Mouse (Mus musculus) megakaryocyte, embryonic 14.5 days (primary cell): Measurements from ENCODE around the gene Atg2a.

ENCODE experiments used
- FLI1 ChIP-seq: IDR thresholded peaks from 2 replicates; pipeline ENCODE4 v1.6.1; 2012; ENCODE audit warnings: low read length, inconsistent platforms, mixed read lengths
- GATA1 ChIP-seq: IDR thresholded peaks from 3 replicates; pipeline ENCODE4 v1.6.1; 2012; ENCODE audit warnings: mixed read lengths, low read length, inconsistent platforms, borderline replicate concordance

- no peak for TF ChIP-seq GATA1
- TF ChIP-seq FLI1: no peak
Observed at GRCm38 (mm10) chr19:6226135-6226534, 15.3 kb upstream of the Atg2a start, which contains the start of gene Gpha2.
